Mouse (Mus musculus): Measurements from ENCODE around the gene Hip1. TPM values are rescaled to one million over a fixed set of nuclear protein-coding genes. Genes with fewer than 3 reads are reported as not detected.
A peak's percentile ranks its signal among the peaks of the same experiment; 100 is the strongest.

The Hip1 gene
- polyA plus RNA-seq, 1 experiment from 2014 or later, result 2.7 TPM

DNA sequence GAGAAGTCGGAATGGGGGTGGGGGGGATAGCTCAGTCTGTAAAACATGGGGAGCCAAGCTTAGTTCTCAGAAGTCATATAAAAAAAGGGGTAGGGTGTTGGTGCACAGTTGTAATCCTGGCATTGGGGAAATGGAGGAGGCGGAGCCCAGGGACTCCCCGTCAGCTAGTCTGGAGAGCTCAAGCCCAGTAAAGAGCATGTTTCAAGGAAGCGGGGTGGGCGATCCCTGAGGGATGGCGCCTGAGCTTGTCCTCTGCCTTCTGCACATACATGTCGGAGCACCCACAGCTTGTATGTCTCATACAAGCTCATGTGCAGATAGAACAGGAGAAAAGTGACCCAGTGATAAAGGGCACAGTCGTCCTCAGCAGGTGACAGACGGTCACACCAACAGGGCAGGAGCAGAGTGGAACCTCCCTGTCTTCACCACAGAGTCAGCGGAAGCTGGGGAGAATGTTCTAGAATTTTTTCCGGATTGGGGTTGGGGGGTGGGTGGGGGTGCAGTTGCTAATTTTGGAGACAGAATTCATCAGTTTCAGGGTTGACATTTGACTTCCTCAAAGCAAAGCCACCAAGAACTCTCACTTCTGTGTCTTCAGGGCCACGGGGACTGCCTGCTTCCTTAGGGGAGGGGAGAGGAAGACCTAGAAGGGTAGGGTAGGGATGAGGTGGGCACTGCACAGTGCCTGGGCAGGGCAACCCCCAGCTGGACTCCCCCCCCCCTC is 65.9 kb downstream of the Hip1 start:
- peak; percentile 41 for DNase-seq
- H3K36me3 ChIP-seq (replicated peaks; ENCODE audit: insufficient read depth, low read length), result no peaks in the 10 kb centered on the region
- 42% methylated on average over 12 of the region's 12 CpGs for whole genome bisulfite sequencing (ENCODE audit: insufficient replicate concordance)
- TF ChIP-seq CTCF (IDR thresholded peaks at IDR 0.05; ENCODE audit: low read depth), result no peak
- no peak for TF ChIP-seq EP300 (IDR thresholded peaks at IDR 0.05; ENCODE audit: low read depth)
- H3K27ac ChIP-seq (ENCODE audit: low read depth), result peak overlapping the region; percentile 75
- 0 out of 2 replicates have a peak, but pooled peaks cover 3% of the 10 kb centered on the region for H3K4me1 ChIP-seq (ENCODE audit: insufficient read depth)
- H3K27me3 ChIP-seq (ENCODE audit: insufficient read depth, low read length), result no peaks in the 10 kb centered on the region
- H3K4me3 ChIP-seq (ENCODE audit: low read depth, low read length), result no peak overlapping the region
- ATAC-seq, result peak; percentile 60
- H3K9ac ChIP-seq (replicated peaks), result no peak overlapping the region
- H3K4me2 ChIP-seq (ENCODE audit: low read depth, low read length), result 0 out of 2 replicates have a peak overlapping the region, but pooled peaks have one; percentile 42
- H3K9me3 ChIP-seq (ENCODE audit: low read length), result no peaks in the 10 kb centered on the region

DNA sequence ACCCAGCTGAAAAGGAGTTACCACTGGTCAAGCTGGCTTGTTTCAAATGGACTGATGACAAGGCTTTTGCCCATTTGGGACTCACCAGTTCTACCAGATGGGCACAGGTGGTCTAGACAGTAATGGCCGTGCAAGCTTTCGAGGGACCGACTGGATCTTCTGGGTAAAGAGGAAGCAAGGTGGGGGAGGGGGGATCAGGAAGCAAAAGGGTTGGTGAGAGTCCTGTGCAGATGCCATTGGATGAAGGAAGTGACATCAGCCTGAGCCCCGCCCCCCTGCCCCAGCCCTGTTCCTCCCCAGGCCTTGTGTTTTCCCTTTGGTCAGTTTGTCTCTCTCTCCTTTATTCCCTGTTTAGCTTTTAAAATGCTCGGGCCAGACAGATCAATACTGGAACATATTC is 68.7 kb downstream of the Hip1 start:
- no peak for TF ChIP-seq EP300 (IDR thresholded peaks at IDR 0.05; ENCODE audit: low read depth)
- no peak for TF ChIP-seq CTCF (IDR thresholded peaks at IDR 0.05; ENCODE audit: low read depth)
- Histone ChIP-seq H3K4me1 (ENCODE audit: insufficient read depth) (0 out of 2 replicates have a peak, but pooled peaks cover 3% of the 10 kb centered on the region), H3K4me2 (ENCODE audit: low read depth, low read length) (no peak overlapping the region), H3K27me3 (ENCODE audit: insufficient read depth, low read length) (no peaks in the 10 kb centered on the region), H3K36me3 (replicated peaks; ENCODE audit: insufficient read depth, low read length) (no peaks in the 10 kb centered on the region), H3K4me3 (ENCODE audit: low read depth, low read length) (no peak overlapping the region), H3K9me3 (ENCODE audit: low read length) (no peaks in the 10 kb centered on the region), H3K27ac (ENCODE audit: low read depth) (no peak overlapping the region), H3K9ac (replicated peaks) (no peak overlapping the region)
- WGBS (ENCODE audit: insufficient replicate concordance), result 56% methylated on average over 5 of the region's 5 CpGs
- DNase-seq (peak; percentile 56), ATAC-seq (no peak)

DNA sequence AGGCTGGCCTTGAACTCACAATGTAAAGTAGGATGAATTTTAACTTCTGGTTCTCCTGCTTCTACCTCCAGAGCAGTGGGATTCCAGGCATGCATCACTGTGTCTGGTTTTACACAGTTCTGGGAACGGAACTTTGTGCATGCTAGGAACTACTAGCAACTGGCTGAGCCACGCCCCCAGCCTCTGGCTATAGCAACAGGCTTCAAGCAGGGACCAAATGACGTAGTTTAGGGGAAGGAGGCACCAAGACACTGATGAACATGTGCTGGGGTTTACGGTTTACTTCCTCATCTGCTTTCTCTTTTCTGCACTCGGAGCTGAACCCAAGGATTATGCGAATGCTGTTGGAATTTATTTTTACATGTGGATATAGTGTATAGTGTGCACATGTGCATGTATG is 72.5 kb downstream of the Hip1 start:
- H3K27ac ChIP-seq (ENCODE audit: low read depth), result peak overlapping the region; percentile 55; the same call in 1 of the 2 replicates
- ATAC-seq, result peak; percentile 58
- no peak overlapping the region for H3K9ac ChIP-seq (replicated peaks)
- H3K9me3 ChIP-seq (ENCODE audit: low read length), result no peaks in the 10 kb centered on the region
- no peaks in the 10 kb centered on the region for H3K27me3 ChIP-seq (ENCODE audit: insufficient read depth, low read length)
- no peak overlapping the region for H3K4me2 ChIP-seq (ENCODE audit: low read depth, low read length)
- no peak overlapping the region for H3K4me3 ChIP-seq (ENCODE audit: low read depth, low read length)
- TF ChIP-seq CTCF (IDR thresholded peaks at IDR 0.05; ENCODE audit: low read depth) (no peak), EP300 (IDR thresholded peaks at IDR 0.05; ENCODE audit: low read depth) (no peak)
- H3K4me1 ChIP-seq (ENCODE audit: insufficient read depth), result 0 out of 2 replicates have a peak, but pooled peaks cover 3% of the 10 kb centered on the region
- no peaks in the 10 kb centered on the region for H3K36me3 ChIP-seq (replicated peaks; ENCODE audit: insufficient read depth, low read length)
- WGBS (ENCODE audit: insufficient replicate concordance), result 52% methylated on average over 6 of the region's 6 CpGs
- DNase-seq, result peak; percentile 59

DNA sequence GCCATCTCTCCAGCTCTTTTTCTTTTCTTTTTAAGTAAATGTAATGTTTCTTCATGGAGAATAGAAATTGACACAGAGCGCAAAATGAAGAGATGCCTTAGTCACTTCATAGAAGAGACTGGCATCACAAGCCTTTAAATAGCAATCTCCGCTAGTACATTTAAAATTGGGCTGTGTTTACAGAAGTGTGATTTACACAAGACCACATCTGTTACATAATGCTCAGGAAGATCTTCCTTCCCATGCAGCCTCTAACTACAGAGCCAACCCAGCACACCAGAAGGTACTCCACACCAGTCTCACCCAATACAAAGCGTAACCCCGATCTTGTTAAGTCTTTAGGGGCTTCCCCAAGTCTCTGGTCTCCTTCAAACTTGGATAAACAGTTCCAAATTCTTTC is 73.2 kb downstream of the Hip1 start:
- no peaks in the 10 kb centered on the region for H3K9me3 ChIP-seq (ENCODE audit: low read length)
- H3K27me3 ChIP-seq (ENCODE audit: insufficient read depth, low read length), result no peaks in the 10 kb centered on the region
- DNase-seq (no peak), ATAC-seq (peak; percentile 35; the same call in 1 of the 2 replicates)
- no peak overlapping the region for H3K4me3 ChIP-seq (ENCODE audit: low read depth, low read length)
- H3K27ac ChIP-seq (ENCODE audit: low read depth), result peak overlapping the region; percentile 55
- no peak for TF ChIP-seq EP300 (IDR thresholded peaks at IDR 0.05; ENCODE audit: low read depth)
- TF ChIP-seq CTCF (IDR thresholded peaks at IDR 0.05; ENCODE audit: low read depth), result no peak
- no peak overlapping the region for H3K4me2 ChIP-seq (ENCODE audit: low read depth, low read length)
- WGBS (ENCODE audit: insufficient replicate concordance), result 80% methylated on average over 4 of the region's 4 CpGs
- H3K36me3 ChIP-seq (replicated peaks; ENCODE audit: insufficient read depth, low read length), result no peaks in the 10 kb centered on the region
- no peak overlapping the region for H3K9ac ChIP-seq (replicated peaks)
- H3K4me1 ChIP-seq (ENCODE audit: insufficient read depth), result 0 out of 2 replicates have a peak, but pooled peaks cover 3% of the 10 kb centered on the region

DNA sequence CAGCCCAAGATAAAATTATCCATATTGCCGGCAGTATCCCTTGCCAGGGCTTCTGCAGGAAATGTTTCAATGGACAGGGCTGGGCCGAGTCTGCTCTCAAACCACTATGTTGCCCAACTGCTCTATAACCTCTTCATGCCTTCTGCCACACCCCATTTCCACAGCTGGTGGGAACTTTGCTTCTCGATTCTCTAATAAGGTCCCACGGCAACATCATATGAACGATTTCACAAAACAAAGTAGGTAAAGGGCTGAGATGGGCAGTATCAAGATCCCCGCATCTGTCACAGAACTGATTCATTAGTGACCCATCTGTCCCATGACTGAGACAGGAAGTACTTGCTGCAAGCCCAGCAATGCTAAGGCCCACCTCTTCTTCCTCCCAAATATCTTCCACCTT is 76.6 kb downstream of the Hip1 start:
- DNase-seq (no peak), ATAC-seq (peak; percentile 30; the same call in 1 of the 2 replicates)

DNA sequence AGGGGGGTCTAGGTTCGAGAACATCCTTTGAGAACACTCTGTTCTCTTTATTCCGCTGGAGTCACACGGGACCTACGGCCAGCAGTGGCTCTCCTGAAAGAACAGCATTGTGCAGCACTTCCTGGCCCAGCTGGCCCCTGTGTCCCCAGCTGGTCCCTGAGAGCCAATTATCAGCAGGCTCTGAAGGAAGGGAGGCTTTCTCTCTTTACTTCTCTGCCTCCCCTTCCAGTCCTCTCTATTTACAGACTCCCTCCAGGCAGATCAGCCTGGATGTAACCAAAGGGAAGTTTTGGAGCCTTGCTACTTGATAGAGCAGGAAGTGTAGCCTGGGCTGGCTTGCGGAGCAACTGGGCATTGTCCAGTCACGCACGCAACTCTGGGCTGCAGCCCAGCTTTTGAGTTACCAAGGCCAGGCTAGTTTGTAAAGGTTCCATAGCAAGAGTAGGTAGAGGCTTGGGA is 79.1 kb downstream of the Hip1 start:
- Histone ChIP-seq H3K4me2 (ENCODE audit: low read depth, low read length) (peak overlapping the region; percentile 18; the same call in 1 of the 2 replicates), H3K9me3 (ENCODE audit: low read length) (no peaks in the 10 kb centered on the region), H3K4me3 (ENCODE audit: low read depth, low read length) (no peak overlapping the region), H3K36me3 (replicated peaks; ENCODE audit: insufficient read depth, low read length) (no peaks in the 10 kb centered on the region), H3K4me1 (ENCODE audit: insufficient read depth) (peaks cover 3% of the 10 kb centered on the region), H3K27ac (ENCODE audit: low read depth) (peak overlapping the region; percentile 81), H3K27me3 (ENCODE audit: insufficient read depth, low read length) (no peaks in the 10 kb centered on the region), H3K9ac (replicated peaks) (no peak overlapping the region; the same call in 1 of the 2 replicates)
- WGBS (ENCODE audit: insufficient replicate concordance), result 50% methylated on average over 7 of the region's 7 CpGs
- TF ChIP-seq CTCF (IDR thresholded peaks at IDR 0.05; ENCODE audit: low read depth), result no peak
- peak; percentile 51; the same call in 1 of the 2 replicates for TF ChIP-seq EP300 (IDR thresholded peaks at IDR 0.05; ENCODE audit: low read depth)
- DNase-seq (no peak), ATAC-seq (peak; percentile 55)

More for the DNA sequence above, 76.6 kb downstream of the Hip1 start:
- WGBS (ENCODE audit: insufficient replicate concordance), result 63% methylated on average over 6 of the region's 6 CpGs
- no peak for TF ChIP-seq EP300 (IDR thresholded peaks at IDR 0.05; ENCODE audit: low read depth)
- TF ChIP-seq CTCF (IDR thresholded peaks at IDR 0.05; ENCODE audit: low read depth), result no peak
- no peak overlapping the region for H3K4me3 ChIP-seq (ENCODE audit: low read depth, low read length)
- H3K9me3 ChIP-seq (ENCODE audit: low read length), result no peaks in the 10 kb centered on the region
- H3K27ac ChIP-seq (ENCODE audit: low read depth), result peak overlapping the region; percentile 67
- no peak overlapping the region for H3K9ac ChIP-seq (replicated peaks)
- H3K4me1 ChIP-seq (ENCODE audit: insufficient read depth), result peaks cover 3% of the 10 kb centered on the region; the same call in 1 of the 2 replicates
- no peaks in the 10 kb centered on the region for H3K36me3 ChIP-seq (replicated peaks; ENCODE audit: insufficient read depth, low read length)
- H3K4me2 ChIP-seq (ENCODE audit: low read depth, low read length), result no peak overlapping the region
- no peaks in the 10 kb centered on the region for H3K27me3 ChIP-seq (ENCODE audit: insufficient read depth, low read length)
